Mouse (Mus musculus) small intestine, adult 2 months (tissue): ENCODE measurements around the gene Cd247. TPM values are rescaled to one million over a fixed set of nuclear protein-coding genes. Genes with fewer than 3 reads are reported as not detected.
A peak's percentile ranks its signal among the peaks of the same experiment; 100 is the strongest.

Experiments
- H3K27ac ChIP-seq: fragments of 200-500 bp; 2 replicates; pipeline ENCODE4 v1.5.1; 2012; ENCODE audit warnings: low read depth, low read length, control low read depth, inconsistent platforms; ENCODE audit not compliant: insufficient read depth
- H3K27me3 ChIP-seq: fragments of 200-500 bp; 2 replicates; pipeline ENCODE4 v1.6.1; 2012; ENCODE audit warnings: mild to moderate bottlenecking, moderate library complexity, low read length, inconsistent platforms; ENCODE audit not compliant: control insufficient read depth, insufficient read depth
- H3K36me3 ChIP-seq: fragments of 200-500 bp; 2 replicates; pipeline ENCODE4 v1.6.1; 2012; ENCODE audit warnings: mild to moderate bottlenecking, low read length, control low read depth, inconsistent platforms; ENCODE audit not compliant: control insufficient read depth, insufficient read depth
- H3K4me1 ChIP-seq: fragments of 200-500 bp; 2 replicates; pipeline ENCODE4 v1.6.1; 2012; ENCODE audit warnings: low read length, inconsistent platforms, mixed read lengths; ENCODE audit not compliant: control insufficient read depth, insufficient read depth, insufficient read length
- H3K4me3 ChIP-seq: fragments of 200-500 bp; 2 replicates; pipeline ENCODE4 v1.5.1; 2012; ENCODE audit warnings: low read depth, mild to moderate bottlenecking, control low read depth, inconsistent platforms, low read length, moderate library complexity
- CTCF ChIP-seq: fragments of 200-500 bp; IDR thresholded peaks from 2 replicates; pipeline ENCODE4 v1.5.1; 2012; ENCODE audit warnings: low read depth, mild to moderate bottlenecking, control low read depth, inconsistent platforms, low read length, moderate library complexity, mixed read lengths; ENCODE audit not compliant: insufficient replicate concordance, insufficient read length; ENCODE audit errors: extremely low read depth
- POLR2A ChIP-seq: fragments of 200-500 bp; IDR thresholded peaks from 2 replicates; pipeline ENCODE4 v1.6.1; 2012; ENCODE audit warnings: low read depth, mild to moderate bottlenecking, control low read depth, inconsistent platforms, low read length, moderate library complexity
- WGBS: fragments of 180-500 bp; shearing (Covaris S2); methylation state at CpG from one replicate; pipeline ENCODE4 v1.1.7; 2018; 5-methylcytosine and 5-hydroxymethylcytosine counted together
- polyA plus RNA-seq: library from polyadenylated mRNA; depleted of rRNA; stranded (reverse); fragments of >200 nt; gene quantifications from 2 replicates; pipeline ENCODE4 v1.2.3, GENCODE M21; 2012

Gene Cd247
- polyA plus RNA-seq, 1 experiment = 4.8 TPM

DNA sequence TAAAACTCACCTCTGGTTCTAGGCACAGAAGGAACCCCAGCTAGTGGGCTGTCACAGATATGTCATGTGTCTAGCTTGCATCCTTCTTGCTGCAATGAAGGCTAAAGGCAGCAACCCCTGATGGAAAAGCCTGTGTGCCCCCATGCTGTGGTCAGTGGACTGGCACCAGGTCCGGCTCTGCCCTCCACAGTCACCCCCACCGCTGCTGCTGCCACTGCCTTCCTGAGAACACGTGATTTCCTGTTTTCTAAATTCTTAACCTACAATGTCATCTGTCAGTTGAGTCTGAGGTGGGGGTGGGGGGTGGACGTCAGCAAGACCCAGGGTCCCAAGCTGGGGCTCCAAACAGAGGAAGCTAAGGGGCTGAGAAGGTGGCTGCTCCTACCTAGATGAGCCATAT, 60.4 kb downstream of the Cd247 start:
- TF ChIP-seq POLR2A = no peak
- TF ChIP-seq CTCF = no peak
- Histone ChIP-seq H3K27me3 (no peaks in the 10 kb centered on the region), H3K36me3 (no peaks in the 10 kb centered on the region), H3K27ac (peak overlapping the region; percentile 52), H3K4me3 (no peak overlapping the region), H3K4me1 (peaks cover 24% of the 10 kb centered on the region)
- 54% methylated on average over 4 of the region's 4 CpGs for WGBS

DNA sequence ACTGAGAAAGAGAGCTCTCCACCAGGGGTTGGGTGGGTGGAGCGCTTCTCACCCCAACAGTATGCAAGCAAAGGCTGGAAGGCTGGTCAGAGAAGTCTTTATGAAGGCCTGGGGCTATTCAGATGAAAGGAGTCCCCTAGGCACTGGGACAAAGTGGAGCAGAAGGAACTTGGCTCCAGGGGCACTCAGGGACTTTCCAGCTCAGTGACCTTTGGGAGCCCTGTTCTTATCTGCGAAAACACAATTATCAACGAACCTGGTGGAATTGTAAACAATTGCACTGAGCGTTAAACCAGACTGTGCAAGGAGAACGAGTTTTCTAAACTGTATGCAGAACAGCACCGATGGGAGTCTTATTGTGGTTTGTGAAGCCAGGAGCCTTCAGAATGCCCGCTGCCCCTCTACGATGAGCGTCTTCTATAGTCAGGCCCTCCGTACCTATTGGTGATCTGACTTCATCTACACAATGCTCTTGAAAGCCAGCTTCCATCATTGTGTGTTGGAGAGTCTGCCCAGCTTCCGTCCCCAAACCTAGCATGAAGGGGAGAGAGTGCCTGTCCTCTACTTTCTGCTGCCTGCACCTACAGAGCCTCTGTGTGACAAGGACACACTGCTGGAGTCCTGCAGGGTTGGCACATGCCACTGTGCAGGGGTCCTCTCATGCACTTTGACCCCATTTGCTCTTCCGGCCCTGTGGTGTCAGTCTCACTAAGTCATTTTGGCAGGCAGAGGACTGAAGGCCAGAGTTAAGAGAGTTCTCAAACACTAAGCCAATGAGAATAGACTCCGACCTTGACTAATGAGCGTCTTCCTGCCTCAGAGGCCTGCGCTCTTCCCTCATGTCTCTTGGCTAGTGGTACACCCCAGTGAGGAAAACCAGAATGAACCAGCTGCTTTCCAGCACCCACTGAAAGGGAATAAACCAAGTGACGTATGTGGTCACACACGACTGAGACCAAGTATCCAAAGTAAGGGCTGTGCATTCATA, 61.3 kb downstream of the Cd247 start:
- Histone ChIP-seq H3K27me3 (no peaks in the 10 kb centered on the region), H3K36me3 (no peaks in the 10 kb centered on the region), H3K4me1 (peaks cover 24% of the 10 kb centered on the region), H3K4me3 (no peak overlapping the region), H3K27ac (peak overlapping the region; percentile 52)
- TF ChIP-seq CTCF (no peak), POLR2A (no peak)
- 23% methylated on average over 17 of the region's 17 CpGs for WGBS

GRCm38 (mm10) chr1:165852131-165852530, 63.6 kb downstream of the Cd247 start:
- Histone ChIP-seq H3K4me1 (peaks cover 24% of the 10 kb centered on the region), H3K4me3 (no peak overlapping the region), H3K27ac (no peak overlapping the region), H3K36me3 (no peaks in the 10 kb centered on the region), H3K27me3 (no peaks in the 10 kb centered on the region)
- TF ChIP-seq CTCF (no peak), POLR2A (no peak)
- WGBS = 26% methylated on average over 5 of the region's 5 CpGs

GRCm38 (mm10) chr1:165853131-165853721, 64.7 kb downstream of the Cd247 start:
- 49% methylated on average over 4 of the region's 4 CpGs for WGBS
- Histone ChIP-seq H3K27me3 (no peaks in the 10 kb centered on the region), H3K36me3 (no peaks in the 10 kb centered on the region), H3K27ac (no peak overlapping the region), H3K4me3 (no peak overlapping the region), H3K4me1 (peaks cover 24% of the 10 kb centered on the region)
- no peak for TF ChIP-seq POLR2A
- no peak for TF ChIP-seq CTCF

DNA sequence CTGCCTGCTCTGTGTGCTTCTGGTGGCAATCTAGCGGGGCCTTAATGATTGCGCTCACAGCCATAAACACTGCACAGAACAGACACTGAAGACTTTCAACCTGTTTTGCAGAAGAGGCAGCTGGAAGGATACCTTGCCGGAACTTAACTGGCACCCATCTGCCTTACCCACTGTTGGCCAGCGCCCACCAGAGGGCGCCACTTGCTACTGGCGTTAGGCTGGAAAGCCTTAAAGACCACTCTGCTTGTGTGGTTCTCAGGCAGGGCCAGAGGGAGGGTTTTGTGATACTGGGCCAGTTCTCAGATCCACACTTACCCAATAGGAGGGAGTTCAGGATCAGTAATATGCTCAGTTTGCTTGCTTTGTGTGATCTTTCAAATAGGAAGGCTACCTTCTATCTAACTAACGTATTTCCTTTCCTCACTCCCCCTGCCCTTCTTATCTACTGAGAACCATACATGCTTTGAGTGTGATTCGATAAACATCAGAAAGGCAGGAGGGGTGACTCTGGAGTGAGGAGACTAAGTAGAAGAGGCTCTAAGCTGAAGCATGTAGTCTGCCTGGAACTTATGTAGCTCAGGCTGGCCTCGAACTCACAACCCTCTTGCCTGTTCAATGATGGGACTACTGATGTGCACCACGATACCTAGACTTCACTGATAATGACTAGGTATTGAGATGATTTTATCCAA, 65.4 kb downstream of the Cd247 start:
- Histone ChIP-seq H3K27me3 (no peaks in the 10 kb centered on the region), H3K4me3 (no peak overlapping the region), H3K4me1 (peaks cover 23% of the 10 kb centered on the region), H3K27ac (no peak overlapping the region), H3K36me3 (no peaks in the 10 kb centered on the region)
- WGBS = 46% methylated on average over 10 of the region's 10 CpGs
- TF ChIP-seq POLR2A (no peak), CTCF (peak; percentile 87; the same call in 1 of the 2 replicates)

DNA sequence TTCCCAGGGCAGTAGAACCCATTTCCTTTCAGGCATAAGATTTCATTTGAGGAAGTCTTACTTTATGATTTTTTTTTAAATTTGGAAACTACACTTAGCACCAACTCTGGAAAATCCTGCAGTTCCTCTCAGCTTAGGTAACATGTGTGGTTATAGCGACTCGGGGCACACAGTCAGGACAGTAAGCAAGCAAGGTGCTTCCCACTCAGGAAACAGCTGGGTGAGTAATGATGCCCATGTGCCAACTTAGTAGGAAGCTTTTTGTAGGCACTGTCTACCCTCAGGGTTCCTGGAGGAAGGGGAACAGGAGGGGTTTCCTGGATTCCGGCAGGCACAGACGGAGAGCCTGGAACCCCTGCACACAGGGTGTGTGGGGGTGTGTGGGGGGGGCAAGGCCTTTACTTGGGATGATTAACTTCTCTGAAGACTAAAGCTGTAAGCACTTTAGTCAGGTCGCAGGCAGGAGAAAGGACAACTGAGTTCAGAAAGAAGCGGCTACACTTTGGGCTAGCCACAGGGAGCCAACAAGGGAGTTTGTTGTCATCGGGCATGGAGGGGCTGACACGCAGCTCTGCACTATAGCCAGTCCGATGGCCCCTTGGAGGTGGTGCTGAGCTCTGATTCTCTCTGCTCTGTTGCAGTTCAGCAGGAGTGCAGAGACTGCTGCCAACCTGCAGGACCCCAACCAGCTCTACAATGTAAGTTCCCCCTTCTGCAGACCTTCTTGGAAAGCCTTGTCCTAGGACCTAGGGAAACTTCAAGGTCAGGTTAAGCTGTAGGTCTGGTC, 67.5 kb downstream of the Cd247 start:
- Histone ChIP-seq H3K27me3 (no peaks in the 10 kb centered on the region), H3K27ac (no peak overlapping the region), H3K36me3 (no peaks in the 10 kb centered on the region), H3K4me1 (peaks cover 7% of the 10 kb centered on the region; the same call in 1 of the 2 replicates), H3K4me3 (no peak overlapping the region)
- TF ChIP-seq CTCF (no peak), POLR2A (no peak)
- 84% methylated on average over 9 of the region's 9 CpGs for WGBS
